Mouse (Mus musculus) testis, adult 2 months (tissue): ENCODE results near the gene Palmd.
A peak's percentile ranks its signal among the peaks of the same experiment; 100 is the strongest.

Source experiments
- CTCF ChIP-seq: fragments of 200-500 bp; IDR thresholded peaks from 2 replicates; pipeline ENCODE4 v1.5.1; 2012; ENCODE audit warnings: low read depth, mild to moderate bottlenecking, inconsistent platforms, low read length, moderate library complexity; ENCODE audit not compliant: control insufficient read depth, insufficient read depth, insufficient replicate concordance
- POLR2A ChIP-seq: fragments of 200-500 bp; IDR thresholded peaks from 2 replicates; pipeline ENCODE4 v1.6.1; 2012; ENCODE audit warnings: low read depth, mild to moderate bottlenecking, inconsistent platforms, low read length, moderate library complexity; ENCODE audit not compliant: control insufficient read depth

GRCm38 (mm10) chr3:116966225-116966624, 2.6 kb downstream of the Palmd start:
- TF ChIP-seq POLR2A (no peak), CTCF (peak; percentile 30; the same call in 1 of the 2 replicates)
